Mouse (Mus musculus): ENCODE measurements at regions not wholly inside any gene's neighbourhood (a gene's known extent, or its start where the extent isn't known, plus 50 kb on each side); places are given as distances from the start of the nearest gene placed in this dataset.

GRCm38 (mm10) chr1:186257611-186258010 is 140.5 kb upstream of the Lyplal1 start:
- TF ChIP-seq CTCF (IDR thresholded peaks at IDR 0.05 in 2 of 3, conservative IDR thresholded peaks at IDR 0.05 in 1 of 3; ENCODE audit: control insufficient read depth in 1 of 3, insufficient read depth in 1 of 3, low read depth in 2 of 3, low read length in 3 of 3, poor library complexity in 1 of 3, severe bottlenecking in 1 of 3) (no peak), E2F4 (IDR thresholded peaks at IDR 0.05; ENCODE audit: borderline replicate concordance, low read depth, low read length) (no peak), ZNF384 (IDR thresholded peaks at IDR 0.05; ENCODE audit: low read depth, low read length) (no peak), JUND (IDR thresholded peaks at IDR 0.05; ENCODE audit: low read depth, low read length) (no peak), USF1 (IDR thresholded peaks at IDR 0.05; ENCODE audit: low read depth, low read length) (no peak), TCF12 (IDR thresholded peaks at IDR 0.05; ENCODE audit: low read depth, low read length) (no peak), SIN3A (IDR thresholded peaks at IDR 0.05; ENCODE audit: low read length) (no peak), TBP (IDR thresholded peaks at IDR 0.05; ENCODE audit: low read depth, low read length) (no peak), CHD1 (IDR thresholded peaks at IDR 0.05; ENCODE audit: low read depth, low read length) (no peak), ELF1 (IDR thresholded peaks at IDR 0.05; ENCODE audit: low read depth, low read length) (no peak), MXI1 (IDR thresholded peaks at IDR 0.05; ENCODE audit: low read depth, low read length) (no peak), SMC3 (IDR thresholded peaks at IDR 0.05; ENCODE audit: low read depth, low read length) (no peak), BHLHE40 (IDR thresholded peaks at IDR 0.05; ENCODE audit: borderline replicate concordance, low read depth, low read length) (no peak), CHD2 (IDR thresholded peaks at IDR 0.05; ENCODE audit: low read length) (no peak)
- Histone ChIP-seq H3K4me1 (ENCODE audit: control insufficient read depth in 1 of 2, insufficient read depth in 2 of 2, low read length in 2 of 2) (no peaks in the 10 kb centered on the region), H3K9ac (ENCODE audit: control insufficient read depth, low read depth, low read length, poor library complexity, severe bottlenecking) (no peak overlapping the region), H3K27ac (ENCODE audit: control insufficient read depth, low read depth, low read length) (no peak overlapping the region), H3K4me3 (ENCODE audit: control insufficient read depth in 1 of 2, insufficient read depth in 1 of 2, low read depth in 2 of 2, low read length in 2 of 2) (no peak overlapping the region), H3K79me2 (ENCODE audit: control insufficient read depth, insufficient read depth, low read length, poor library complexity) (no peaks in the 10 kb centered on the region), H3K27me3 (ENCODE audit: control insufficient read depth in 1 of 2, insufficient read depth in 2 of 2, low read length in 2 of 2) (no peaks in the 10 kb centered on the region), H3K36me3 (ENCODE audit: control insufficient read depth in 1 of 2, insufficient read depth in 2 of 2, low read length in 2 of 2) (no peaks in the 10 kb centered on the region), H3K9me3 (replicated peaks; ENCODE audit: insufficient read depth, low read length) (no peaks in the 10 kb centered on the region)
- DNase-seq (ENCODE audit: low read depth, low spot score) = no peak

- no peaks in the 10 kb centered on the region for H3K9me3 ChIP-seq (replicated peaks; ENCODE audit: insufficient read depth, low read length)
- no peaks in the 10 kb centered on the region for H3K27me3 ChIP-seq (ENCODE audit: control insufficient read depth in 1 of 2, insufficient read depth in 2 of 2, low read length in 2 of 2)
- H3K79me2 ChIP-seq (ENCODE audit: control insufficient read depth, insufficient read depth, low read length, poor library complexity) = no peaks in the 10 kb centered on the region
- no peak for TF ChIP-seq MEF2A (IDR thresholded peaks at IDR 0.05; ENCODE audit: extremely low read depth, insufficient replicate concordance, low read depth, low read length, poor library complexity, severe bottlenecking)
- TF ChIP-seq ZC3H11A (IDR thresholded peaks at IDR 0.05; ENCODE audit: low read depth, low read length) = no peak
- H3K27ac ChIP-seq (ENCODE audit: control insufficient read depth, low read depth, low read length) = no peak overlapping the region
- no peak overlapping the region for H3K9ac ChIP-seq (ENCODE audit: control insufficient read depth, low read depth, low read length, poor library complexity, severe bottlenecking)
- no peaks in the 10 kb centered on the region for H3K4me1 ChIP-seq (ENCODE audit: control insufficient read depth in 1 of 2, insufficient read depth in 2 of 2, low read length in 2 of 2)
- H3K36me3 ChIP-seq (ENCODE audit: control insufficient read depth in 1 of 2, insufficient read depth in 2 of 2, low read length in 2 of 2) = no peaks in the 10 kb centered on the region
- DNase-seq (ENCODE audit: low read depth, low spot score) = no peak
- no peak overlapping the region for H3K4me3 ChIP-seq (ENCODE audit: control insufficient read depth in 1 of 2, insufficient read depth in 1 of 2, low read depth in 2 of 2, low read length in 2 of 2)
Measured at GRCm38 (mm10) chr1:186255476-186256080, 138.5 kb upstream of the Lyplal1 start.

Data from MEL (cell line).